Mouse (Mus musculus) heart, adult 8-10 months (tissue): Measurements from ENCODE around the gene Dgcr2. TPM values are rescaled to one million over a fixed set of nuclear protein-coding genes. Genes with fewer than 3 reads are reported as not detected.
A peak's percentile ranks its signal among the peaks of the same experiment; 100 is the strongest.

Experiments used
- DNase-seq: peaks from one replicate; pipeline ENCODE4 v3.0.0; 2022; ENCODE audit warnings: low spot score
- total RNA-seq, 4 experiments: library from RNA; stranded (reverse); gene quantifications; 2 replicates each; pipeline ENCODE4 v1.2.4; 2022

Gene Dgcr2
- total RNA-seq, 4 experiments from 2014 or later, result 44.4 to 51.8 (median 48.7) TPM

- peak; percentile 80 for DNase-seq
Observed at GRCm38 (mm10) chr16:17807192-17808009, 91.0 kb downstream of the Dgcr2 start.

GRCm38 (mm10) chr16:17806581-17807191, 91.7 kb downstream of the Dgcr2 start:
- DNase-seq, result no peak

- DNase-seq, result no peak
Observed at GRCm38 (mm10) chr16:17804982-17805381, 93.4 kb downstream of the Dgcr2 start.

GRCm38 (mm10) chr16:17804449-17804912, 93.9 kb downstream of the Dgcr2 start:
- no peak for DNase-seq

GRCm38 (mm10) chr16:17803675-17804448, 94.5 kb downstream of the Dgcr2 start:
- no peak for DNase-seq

- DNase-seq, result no peak
Observed at GRCm38 (mm10) chr16:17802839-17803674, 95.3 kb downstream of the Dgcr2 start.

- no peak for DNase-seq
Observed at GRCm38 (mm10) chr16:17802456-17802838, 95.9 kb downstream of the Dgcr2 start.

- DNase-seq, result no peak
Observed at GRCm38 (mm10) chr16:17801777-17802455, 96.4 kb downstream of the Dgcr2 start.

GRCm38 (mm10) chr16:17799584-17799983, 98.8 kb downstream of the Dgcr2 start:
- DNase-seq, result no peak

- DNase-seq, result no peak
Observed at GRCm38 (mm10) chr16:17798321-17799180, 99.8 kb downstream of the Dgcr2 start.

GRCm38 (mm10) chr16:17797812-17798311, 100.5 kb downstream of the Dgcr2 start:
- DNase-seq, result no peak

GRCm38 (mm10) chr16:17796971-17797811, 101.2 kb downstream of the Dgcr2 start, which contains the start of gene Scarf2:
TSS of gene Scarf2 (plus strand) at chr16:17797282.
- DNase-seq, result no peak

- no peak for DNase-seq
Observed at GRCm38 (mm10) chr16:17796519-17796918, 101.8 kb downstream of the Dgcr2 start.

GRCm38 (mm10) chr16:17795643-17796042, 102.7 kb downstream of the Dgcr2 start:
- no peak for DNase-seq

- DNase-seq, result no peak
Observed at GRCm38 (mm10) chr16:17794047-17794446, 104.3 kb downstream of the Dgcr2 start.

GRCm38 (mm10) chr16:17792728-17793127, 105.6 kb downstream of the Dgcr2 start:
- DNase-seq, result no peak
